Mouse (Mus musculus) lung, embryonic 14.5 days (tissue): Measurements from ENCODE around the gene Cox10. TPM values are rescaled to one million over a fixed set of nuclear protein-coding genes. Genes with fewer than 3 reads are reported as not detected.

Source experiments
- ATAC-seq: fragments of 200-750 bp; cut with Nextera tagmentation; 2 replicates; pipeline ENCODE4 v1.8.0; 2017; ENCODE audit warnings: mild to moderate bottlenecking, moderate TSS enrichment, moderate library complexity; ENCODE audit not compliant: insufficient read depth
- DNase-seq: peaks from one replicate; pipeline ENCODE4 v3.0.0-alpha.2; 2015
- H3K27ac ChIP-seq: fragments of 300-500 bp; sonication (generic); 2 replicates; pipeline ENCODE4 v1.5.1; 2014; ENCODE audit warnings: low read depth, mild to moderate bottlenecking, moderate library complexity
- H3K27me3 ChIP-seq: fragments of 300-500 bp; sonication (generic); 2 replicates; pipeline ENCODE4 v1.6.1; 2014; ENCODE audit warnings: low read length, control low read depth; ENCODE audit not compliant: insufficient read depth
- H3K36me3 ChIP-seq: fragments of 300-500 bp; sonication (generic); 2 replicates; pipeline ENCODE4 v1.6.1; 2014; ENCODE audit warnings: control low read depth; ENCODE audit not compliant: insufficient read depth
- H3K4me1 ChIP-seq: fragments of 300-500 bp; sonication (generic); 2 replicates; pipeline ENCODE4 v1.6.1; 2014; ENCODE audit warnings: antibody characterized with exemption, control low read depth; ENCODE audit not compliant: insufficient read depth
- H3K4me2 ChIP-seq: fragments of 300-500 bp; sonication (generic); 2 replicates; pipeline ENCODE4 v1.6.1; 2014; ENCODE audit warnings: mild to moderate bottlenecking
- H3K4me3 ChIP-seq: fragments of 300-500 bp; sonication (generic); 2 replicates; pipeline ENCODE4 v1.5.1; 2014; ENCODE audit warnings: low read depth, low read length
- H3K9ac ChIP-seq: fragments of 300-500 bp; sonication (generic); 2 replicates; pipeline ENCODE4 v1.6.1; 2014
- H3K9me3 ChIP-seq: fragments of 300-500 bp; sonication (generic); 2 replicates; pipeline ENCODE4 v1.6.1; 2016; ENCODE audit warnings: low read depth, low read length, control low read depth
- CTCF ChIP-seq: IDR thresholded peaks from 2 replicates; pipeline ENCODE4 v1.5.1; 2016; ENCODE audit warnings: antibody characterized with exemption, low read depth
- WGBS: fragments of 180-500 bp; shearing (Covaris S2); extraction: QIAGEN DNeasy Blood & Tissue Kit; methylation state at CpG from one replicate; pipeline ENCODE4 v1.1.7; 2014; 5-methylcytosine and 5-hydroxymethylcytosine counted together
- polyA plus RNA-seq: library from polyadenylated mRNA; unstranded; fragments of >200 nt; fragmentation: Nextera tagmentation; extraction: Ambion mirVana; gene quantifications from 2 replicates; pipeline ENCODE4 v1.2.1, GENCODE M21; 2014

Cox10 gene
- polyA plus RNA-seq, 1 experiment from 2014 or later, result 27.3 TPM

- H3K9ac ChIP-seq, result peak within 1 kb of the TSS; percentile 24
- peak within 1 kb of the TSS; percentile 89 for H3K4me2 ChIP-seq
- peak; percentile 96 for ATAC-seq
- peak; percentile 96 for DNase-seq
- WGBS, result under 1% methylated on average over 43 of the region's 43 CpGs
- no peak for TF ChIP-seq CTCF
- H3K4me1 ChIP-seq, result peaks cover 11% of the 10 kb centered on the region; the same call in 1 of the 2 replicates
- peak within 1 kb of the TSS; percentile 51 for H3K4me3 ChIP-seq
- H3K9me3 ChIP-seq, result no peaks in the 10 kb centered on the region
- H3K27me3 ChIP-seq, result peaks cover 94% of the 10 kb centered on the region
- no peak within 1 kb of the TSS for H3K27ac ChIP-seq
- no peaks in the 10 kb centered on the region for H3K36me3 ChIP-seq
Measured at GRCm38 (mm10) chr11:63922091-63922621, 157.1 kb downstream of the Cox10 start, which contains the start of gene Hs3st3b1. Gene Hs3st3b1, minus strand, starts transcription at chr11:63922290.

GRCm38 (mm10) chr11:63921044-63921951 is 158.0 kb downstream of the Cox10 start:
- 0 out of 2 replicates have a peak, but pooled peaks have one; percentile 15 for ATAC-seq
- WGBS, result under 1% methylated on average over 80 of the region's 80 CpGs
- Histone ChIP-seq H3K9ac (peak overlapping the region; percentile 24), H3K36me3 (no peaks in the 10 kb centered on the region), H3K4me3 (peak overlapping the region; percentile 51), H3K4me2 (peak overlapping the region; percentile 89), H3K4me1 (peaks cover 11% of the 10 kb centered on the region; the same call in 1 of the 2 replicates), H3K27me3 (peaks cover 95% of the 10 kb centered on the region), H3K9me3 (no peaks in the 10 kb centered on the region), H3K27ac (no peak overlapping the region)
- peak; percentile 23 for DNase-seq
- TF ChIP-seq CTCF, result no peak

- DNase-seq (peak; percentile 94), ATAC-seq (peak; percentile 50; the same call in 1 of the 2 replicates)
- Histone ChIP-seq H3K4me2 (peak overlapping the region; percentile 89), H3K27ac (no peak overlapping the region), H3K4me1 (peaks cover 11% of the 10 kb centered on the region; the same call in 1 of the 2 replicates), H3K4me3 (peak overlapping the region; percentile 51), H3K36me3 (no peaks in the 10 kb centered on the region), H3K9me3 (no peaks in the 10 kb centered on the region), H3K9ac (peak overlapping the region; percentile 23; the same call in 1 of the 2 replicates), H3K27me3 (peaks cover 92% of the 10 kb centered on the region)
- peak; percentile 85 for TF ChIP-seq CTCF
- under 1% methylated on average over 33 of the region's 33 CpGs for WGBS
Measured at GRCm38 (mm10) chr11:63920531-63920930, 158.7 kb downstream of the Cox10 start.

GRCm38 (mm10) chr11:63919211-63920098 is 159.8 kb downstream of the Cox10 start:
- Histone ChIP-seq H3K4me1 (peaks cover 11% of the 10 kb centered on the region; the same call in 1 of the 2 replicates), H3K27me3 (peaks cover 84% of the 10 kb centered on the region), H3K27ac (no peak overlapping the region), H3K4me3 (peak overlapping the region; percentile 51), H3K4me2 (peak overlapping the region; percentile 89), H3K9me3 (no peaks in the 10 kb centered on the region), H3K9ac (peak overlapping the region; percentile 35; the same call in 1 of the 2 replicates), H3K36me3 (no peaks in the 10 kb centered on the region)
- WGBS, result 4% methylated on average over 52 of the region's 52 CpGs
- TF ChIP-seq CTCF, result no peak
- no peak for DNase-seq
- no peak for ATAC-seq

- H3K4me2 ChIP-seq, result peak overlapping the region; percentile 89
- H3K4me3 ChIP-seq, result peak overlapping the region; percentile 51
- 33% methylated on average over 17 of the region's 17 CpGs for WGBS
- TF ChIP-seq CTCF, result no peak
- no peak for DNase-seq
- ATAC-seq, result no peak
- H3K27me3 ChIP-seq, result peaks cover 79% of the 10 kb centered on the region
- no peak overlapping the region for H3K27ac ChIP-seq
- H3K9ac ChIP-seq, result peak overlapping the region; percentile 35; the same call in 1 of the 2 replicates
- no peaks in the 10 kb centered on the region for H3K36me3 ChIP-seq
- peaks cover 11% of the 10 kb centered on the region; the same call in 1 of the 2 replicates for H3K4me1 ChIP-seq
- H3K9me3 ChIP-seq, result no peaks in the 10 kb centered on the region
Measured at GRCm38 (mm10) chr11:63918321-63919105, 160.8 kb downstream of the Cox10 start.

GRCm38 (mm10) chr11:63917561-63917960 is 161.7 kb downstream of the Cox10 start:
- Histone ChIP-seq H3K27ac (no peak overlapping the region), H3K27me3 (peaks cover 75% of the 10 kb centered on the region), H3K36me3 (no peaks in the 10 kb centered on the region), H3K9me3 (no peaks in the 10 kb centered on the region), H3K4me3 (no peak overlapping the region), H3K4me1 (peaks cover 11% of the 10 kb centered on the region; the same call in 1 of the 2 replicates), H3K9ac (no peak overlapping the region), H3K4me2 (no peak overlapping the region)
- TF ChIP-seq CTCF, result no peak
- no peak for ATAC-seq
- 25% methylated on average over 6 of the region's 6 CpGs for WGBS
- DNase-seq, result no peak
